Comparison of ENCODE assay signal across 16 mouse cellular contexts in genomic region chr2:125784392-125784791, GRCm38 (mm10). TPM values are rescaled to one million over a fixed set of nuclear protein-coding genes. Genes with fewer than 3 reads are reported as not detected.
DNase-seq lines count a peak whose midpoint lies in the region; ATAC-seq and TF ChIP-seq lines count a peak whose summit lies in the region.
"Had no signal": no experiment of that assay in that cellular context is flagged by ENCODE, and none has a peak within 500 bp of the region (broad histone marks: within the 10 kb centered on the region; RNA-seq: fewer than 3 reads in every experiment).

No protein-coding gene starts in this region.

- peaks cover 19% of the 10 kb centered on the region for H3K4me1 ChIP-seq in kidney, embryonic 14.5 days (ENCODE audit: control insufficient read depth, insufficient read depth, low read length)
- H3K4me1 ChIP-seq in kidney, embryonic 15.5 days, result peaks cover 37% of the 10 kb centered on the region
- H3K4me1 ChIP-seq in small intestine, adult 2 months (ENCODE audit: control insufficient read depth, insufficient read depth, insufficient read length, low read length), result peaks cover 27% of the 10 kb centered on the region
- peaks cover 25% of the 10 kb centered on the region for H3K4me1 ChIP-seq in midbrain, embryonic 10.5 days

- H3K36me3 ChIP-seq in kidney, embryonic 14.5 days (ENCODE audit: control insufficient read depth, insufficient read depth, low read length), result no peaks in the 10 kb centered on the region
- H3K36me3 ChIP-seq in kidney, embryonic 15.5 days, result 0 out of 2 replicates have a peak, but pooled peaks cover 5% of the 10 kb centered on the region
- H3K36me3 ChIP-seq in small intestine, adult 2 months (ENCODE audit: control insufficient read depth, insufficient read depth, low read length), result no peaks in the 10 kb centered on the region; the same call in 1 of the 2 replicates
- H3K36me3 ChIP-seq in midbrain, embryonic 10.5 days, result no peaks in the 10 kb centered on the region
- H3K36me3 ChIP-seq: embryonic facial prominence, embryonic 12.5 days; forebrain, embryonic 15.5 days; heart, embryonic 10.5 days; hindbrain, embryonic 12.5 days had no signal

- H3K4me3 ChIP-seq in kidney, embryonic 14.5 days (ENCODE audit: low read length), result no peak overlapping the region
- H3K4me3 ChIP-seq in kidney, embryonic 15.5 days (replicated peaks), result no peak overlapping the region
- H3K4me3 ChIP-seq in small intestine, adult 2 months (ENCODE audit: low read depth, low read length), result no peak overlapping the region
- H3K4me3 ChIP-seq in midbrain, embryonic 10.5 days, result no peak overlapping the region
- H3K4me3 ChIP-seq: embryonic facial prominence, embryonic 12.5 days; forebrain, embryonic 15.5 days; heart, embryonic 10.5 days; hindbrain, embryonic 12.5 days had no signal

- H3K9me3 ChIP-seq in kidney, embryonic 14.5 days (ENCODE audit: control insufficient read depth, low read length), result no peaks in the 10 kb centered on the region
- no peaks in the 10 kb centered on the region for H3K9me3 ChIP-seq in kidney, embryonic 15.5 days (replicated peaks)
- H3K9me3 ChIP-seq in midbrain, embryonic 10.5 days (replicated peaks), result no peaks in the 10 kb centered on the region
- H3K9me3 ChIP-seq: embryonic facial prominence, embryonic 12.5 days; forebrain, embryonic 15.5 days; heart, embryonic 10.5 days; hindbrain, embryonic 12.5 days had no signal

- no peak for TF ChIP-seq CTCF in small intestine, adult 2 months (IDR thresholded peaks at IDR 0.05; ENCODE audit: extremely low read depth, insufficient read length, insufficient replicate concordance, low read depth, low read length)

- ATAC-seq in kidney, embryonic 14.5 days (ENCODE audit: low FRiP score, low TSS enrichment), result no peak
- no peak for ATAC-seq in kidney, embryonic 15.5 days (replicated peaks; ENCODE audit: low FRiP score)
- ATAC-seq: forebrain, embryonic 15.5 days had no signal

- DNase-seq in kidney, adult 8-10 months, result peak; percentile 20 to 54
- DNase-seq in kidney, postnatal 25 days, result no peak
- DNase-seq in midbrain, embryonic 10.5 days (ENCODE audit: low spot score), result no peak
- DNase-seq: adrenal gland, adult 8-10 months; adrenal gland, postnatal 36 days; cerebellum, postnatal 25 days; heart, adult 18-20 months; heart, postnatal 10 days; heart, postnatal 4 days had no signal

- WGBS in kidney, embryonic 14.5 days, result 34% methylated on average over 4 of the region's 4 CpGs
- WGBS in kidney, embryonic 15.5 days, result 36% methylated on average over 4 of the region's 4 CpGs
- WGBS in small intestine, adult 2 months, result 58% methylated on average over 4 of the region's 4 CpGs
- WGBS in midbrain, embryonic 10.5 days, result 80% methylated on average over 4 of the region's 4 CpGs

- H3K4me2 ChIP-seq in kidney, embryonic 14.5 days (replicated peaks; ENCODE audit: low read depth, low read length), result no peak overlapping the region
- no peak overlapping the region for H3K4me2 ChIP-seq in kidney, embryonic 15.5 days
- H3K4me2 ChIP-seq: embryonic facial prominence, embryonic 12.5 days; forebrain, embryonic 15.5 days; hindbrain, embryonic 12.5 days had no signal

- no peak overlapping the region for H3K9ac ChIP-seq in kidney, embryonic 14.5 days (ENCODE audit: low read depth, low read length)
- no peak overlapping the region for H3K9ac ChIP-seq in kidney, embryonic 15.5 days
- H3K9ac ChIP-seq: embryonic facial prominence, embryonic 12.5 days; forebrain, embryonic 15.5 days; hindbrain, embryonic 12.5 days had no signal

- no peak for TF ChIP-seq POLR2A in small intestine, adult 2 months (IDR thresholded peaks at IDR 0.05; ENCODE audit: low read depth, low read length)

- H3K27ac ChIP-seq in kidney, embryonic 14.5 days (ENCODE audit: low read depth, low read length), result peak overlapping the region; percentile 47; the same call in 1 of the 2 replicates
- H3K27ac ChIP-seq in kidney, embryonic 15.5 days, result peak overlapping the region; percentile 54; the same call in 1 of the 2 replicates
- H3K27ac ChIP-seq in small intestine, adult 2 months (ENCODE audit: insufficient read depth, low read depth, low read length), result peak overlapping the region; percentile 54
- H3K27ac ChIP-seq in midbrain, embryonic 10.5 days (replicated peaks), result no peak overlapping the region
- H3K27ac ChIP-seq: embryonic facial prominence, embryonic 12.5 days; forebrain, embryonic 15.5 days; heart, embryonic 10.5 days; hindbrain, embryonic 12.5 days had no signal

- H3K27me3 ChIP-seq in kidney, embryonic 14.5 days (ENCODE audit: control insufficient read depth, insufficient read depth, low read length), result no peaks in the 10 kb centered on the region
- no peaks in the 10 kb centered on the region for H3K27me3 ChIP-seq in kidney, embryonic 15.5 days
- no peaks in the 10 kb centered on the region for H3K27me3 ChIP-seq in small intestine, adult 2 months (ENCODE audit: control insufficient read depth, insufficient read depth, low read length)
- no peaks in the 10 kb centered on the region for H3K27me3 ChIP-seq in midbrain, embryonic 10.5 days (ENCODE audit: low read depth, poor library complexity, severe bottlenecking)
- H3K27me3 ChIP-seq: embryonic facial prominence, embryonic 12.5 days; forebrain, embryonic 15.5 days; hindbrain, embryonic 12.5 days had no signal

RNA-seq across cellular contexts. Expression of gene Secisbp2l, which starts 1.7 kb away (rescaled TPM):
- 15.7 and 26.7 TPM in 2 replicates for polyA plus RNA-seq in kidney, embryonic 14.5 days (2014; fragmentation: Nextera tagmentation; extraction: Ambion mirVana)
- 19.0 and 19.6 TPM in 2 replicates for polyA plus RNA-seq in kidney, embryonic 15.5 days (2015; fragmentation: Nextera tagmentation; extraction: Ambion mirVana)
- 7.2 and 12.3 TPM in 2 replicates for polyA plus RNA-seq in small intestine, adult 2 months (2012; rRNA removed)
- 15.8 and 21.9 TPM in 2 replicates for polyA plus RNA-seq in midbrain, embryonic 10.5 days (2016; fragmentation: Nextera tagmentation; extraction: Ambion mirVana)

Comparison
In these comparisons a context has a peak if more than half of its experiments do, and no peak if none do; other contexts are left out.
1. DNase-seq: peak in kidney, adult 8-10 months (2 of 2); none in kidney, postnatal 25 days (0 of 2) and midbrain, embryonic 10.5 days (single experiment).